Mouse (Mus musculus): ENCODE measurements at regions not wholly inside any gene's neighbourhood (a gene's known extent, or its start where the extent isn't known, plus 50 kb on each side); places are given as distances from the start of the nearest gene placed in this dataset.
"Not testable (repeated sequence)": the region's sequence is repeated elsewhere in the genome, so short reads cannot be mapped to it uniquely, and the experiment has no call there.

DNA sequence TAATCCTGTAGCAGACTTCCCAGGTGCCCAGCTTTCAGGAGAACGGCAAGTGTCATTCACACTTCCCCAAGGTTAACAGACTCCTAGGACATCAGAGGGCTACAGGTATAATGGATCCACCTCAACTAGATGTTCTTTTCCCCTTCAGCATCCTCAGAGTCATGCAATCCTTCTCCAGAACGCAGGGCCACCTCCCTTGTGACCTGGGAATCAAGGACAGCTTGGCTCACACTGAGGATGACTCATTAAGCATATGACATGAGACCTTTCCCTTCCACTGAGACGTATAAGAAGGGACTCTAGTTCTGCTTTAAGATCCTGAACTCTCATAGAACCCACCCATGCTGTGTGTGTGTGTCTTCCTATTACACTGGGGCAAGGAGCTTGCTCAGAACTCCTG lies 147.5 kb upstream of the Tacstd2 start:
- TF ChIP-seq POLR2A (IDR thresholded peaks at IDR 0.05; ENCODE audit: control insufficient read depth in 1 of 2, insufficient read depth in 1 of 2, low read depth in 1 of 2, low read length in 2 of 2, poor library complexity in 1 of 2); HCFC1 (IDR thresholded peaks at IDR 0.05; ENCODE audit: low read depth, low read length); BHLHE40 (IDR thresholded peaks at IDR 0.05; ENCODE audit: borderline replicate concordance, low read depth, low read length); CTCF (IDR thresholded peaks at IDR 0.05 in 2 of 3, conservative IDR thresholded peaks at IDR 0.05 in 1 of 3; ENCODE audit: control insufficient read depth in 1 of 3, insufficient read depth in 1 of 3, low read depth in 2 of 3, low read length in 3 of 3, poor library complexity in 1 of 3, severe bottlenecking in 1 of 3); TCF12 (IDR thresholded peaks at IDR 0.05; ENCODE audit: low read depth, low read length); EP300 (IDR thresholded peaks at IDR 0.05; ENCODE audit: low read depth in 1 of 2, low read length in 2 of 2); ZKSCAN1 (IDR thresholded peaks at IDR 0.05; ENCODE audit: low read depth, low read length); NRF1 (IDR thresholded peaks at IDR 0.05; ENCODE audit: insufficient read depth, low read depth, low read length, poor library complexity, severe bottlenecking); POLR2AphosphoS5 (IDR thresholded peaks at IDR 0.05; ENCODE audit: borderline replicate concordance, low read depth, low read length); MYB (IDR thresholded peaks at IDR 0.05; ENCODE audit: low read depth, low read length); SIN3A (IDR thresholded peaks at IDR 0.05; ENCODE audit: low read length); USF1 (IDR thresholded peaks at IDR 0.05; ENCODE audit: low read depth, low read length); MAFK (IDR thresholded peaks at IDR 0.05; ENCODE audit: borderline replicate concordance, low read depth, low read length): not testable (repeated sequence)
